1 mouse cellular context compared by ENCODE assay signal in the genomic region with DNA sequence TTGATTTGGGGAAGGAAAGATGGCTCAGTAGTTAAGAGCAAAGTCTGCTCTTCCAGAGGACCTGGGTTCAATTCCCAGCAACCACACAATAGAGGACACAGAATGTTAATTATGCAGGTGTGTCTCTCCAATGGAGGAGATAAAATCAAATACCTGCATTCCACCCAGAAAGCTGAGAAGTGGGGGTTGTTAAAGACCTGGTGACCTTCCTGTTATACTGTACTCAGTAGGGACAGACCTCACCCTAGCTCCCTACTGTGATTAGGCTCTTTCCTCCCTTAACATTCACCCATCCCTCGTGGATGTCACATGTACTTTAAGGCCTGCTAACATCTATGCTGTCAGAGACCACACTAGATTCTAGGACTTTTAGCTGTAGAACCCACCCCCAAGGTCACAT.
TF ChIP-seq lines count a peak whose summit lies in the region.

No protein-coding gene starts in this region.

TF ChIP-seq in ES-E14, 5 proteins besides CTCF, POLR2A, EP300 and RAD21 (continued from another document):
- TF ChIP-seq ZC3H11A (IDR thresholded peaks at IDR 0.05; ENCODE audit: borderline replicate concordance, low read depth, low read length) (no peak), CHD2 (IDR thresholded peaks at IDR 0.05; ENCODE audit: low read depth, low read length) (no peak), HCFC1 (IDR thresholded peaks at IDR 0.05; ENCODE audit: borderline replicate concordance, insufficient read depth, low read length) (no peak)
